Mouse (Mus musculus) MEL (cell line): ENCODE results near the gene Erc2. TPM values are rescaled to one million over a fixed set of nuclear protein-coding genes. Genes with fewer than 3 reads are reported as not detected.

Experiments
- DNase-seq: peaks from one replicate; pipeline ENCODE4 v3.0.0; 2011; ENCODE audit warnings: low read depth, low spot score
- H3K27ac ChIP-seq: 2 replicates; pipeline ENCODE4 v1.5.1; 2012; ENCODE audit warnings: low read depth, mild to moderate bottlenecking, control low read depth, low read length, moderate library complexity; ENCODE audit not compliant: control insufficient read depth
- H3K27me3 ChIP-seq, 2 experiments: fragments of 150-350 bp in 1 of 2; sonication (generic) in 1 of 2; 2 replicates each; pipeline ENCODE4 v1.6.1; 2012; ENCODE audit warnings: low read length in 2 of 2, mild to moderate bottlenecking in 2 of 2, improper control_type of control experiment in 1 of 2, moderate library complexity in 1 of 2; ENCODE audit not compliant: insufficient read depth in 2 of 2, control insufficient read depth in 1 of 2
- H3K36me3 ChIP-seq, 2 experiments: 2 replicates each; pipeline ENCODE4 v1.6.1; 2012 to 2014; ENCODE audit warnings: low read length in 2 of 2, improper control_type of control experiment in 1 of 2, inconsistent platforms in 1 of 2, mild to moderate bottlenecking in 1 of 2; ENCODE audit not compliant: insufficient read depth in 2 of 2, control insufficient read depth in 1 of 2
- H3K4me1 ChIP-seq, 2 experiments: fragments of 150-350 bp in 1 of 2; sonication (generic) in 1 of 2; 2 replicates each; pipeline ENCODE4 v1.6.1; 2012; ENCODE audit warnings: low read length in 2 of 2, improper control_type of control experiment in 1 of 2, mild to moderate bottlenecking in 1 of 2; ENCODE audit not compliant: insufficient read depth in 2 of 2, control insufficient read depth in 1 of 2
- H3K4me3 ChIP-seq, 2 experiments: fragments of 150-350 bp in 1 of 2; sonication (generic) in 1 of 2; 2 replicates each; pipeline ENCODE4 v1.5.1; 2012; ENCODE audit warnings: low read depth in 2 of 2, low read length in 2 of 2, mild to moderate bottlenecking in 2 of 2, moderate library complexity in 2 of 2, control low read depth in 1 of 2, improper control_type of control experiment in 1 of 2; ENCODE audit not compliant: control insufficient read depth in 1 of 2, insufficient read depth in 1 of 2
- H3K79me2 ChIP-seq: 2 replicates; pipeline ENCODE4 v1.6.1; 2012; ENCODE audit warnings: mild to moderate bottlenecking, low read length, moderate library complexity; ENCODE audit not compliant: control insufficient read depth, poor library complexity, insufficient read depth
- H3K9ac ChIP-seq: 2 replicates; pipeline ENCODE4 v1.6.1; 2012; ENCODE audit warnings: low read depth, mild to moderate bottlenecking, control low read depth, low read length, moderate library complexity; ENCODE audit not compliant: control insufficient read depth, poor library complexity, severe bottlenecking
- H3K9me3 ChIP-seq: fragments of 150-350 bp; sonication (generic); replicated peaks from 2 replicates; pipeline ENCODE4 v1.6.1; 2012; ENCODE audit warnings: mild to moderate bottlenecking, low read length, improper control_type of control experiment, moderate library complexity; ENCODE audit not compliant: insufficient read depth
- CHD1 ChIP-seq: IDR thresholded peaks from 2 replicates; pipeline ENCODE4 v1.6.1; 2012; ENCODE audit warnings: low read depth, mild to moderate bottlenecking, inconsistent platforms, low read length, improper control_type of control experiment
- CHD2 ChIP-seq: IDR thresholded peaks from 2 replicates; pipeline ENCODE4 v1.6.1; 2011; ENCODE audit warnings: low read length, improper control_type of control experiment
- CTCF ChIP-seq, 3 experiments: IDR thresholded peaks in 2 of 3; conservative IDR thresholded peaks in 1 of 3; 2 replicates each; pipeline ENCODE4 v1.5.1; 2011 to 2012; ENCODE audit warnings: low read length in 3 of 3, low read depth in 2 of 3, mild to moderate bottlenecking in 2 of 3, improper control_type of control experiment in 1 of 3, inconsistent platforms in 1 of 3, mixed read lengths in 1 of 3, moderate library complexity in 1 of 3; ENCODE audit not compliant: control insufficient read depth in 1 of 3, insufficient read depth in 1 of 3, poor library complexity in 1 of 3, severe bottlenecking in 1 of 3
- E2F4 ChIP-seq: IDR thresholded peaks from 2 replicates; pipeline ENCODE4 v1.6.1; 2011; ENCODE audit warnings: low read depth, low read length, improper control_type of control experiment, borderline replicate concordance
- ELF1 ChIP-seq: IDR thresholded peaks from 2 replicates; pipeline ENCODE4 v1.6.1; 2014; ENCODE audit warnings: low read depth, mild to moderate bottlenecking, inconsistent platforms, low read length, improper control_type of control experiment, moderate library complexity
- EP300 ChIP-seq, 2 experiments: IDR thresholded peaks; 2 replicates each; pipeline ENCODE4 v1.6.1; 2011; ENCODE audit warnings: improper control_type of control experiment in 2 of 2, low read length in 2 of 2, low read depth in 1 of 2, mild to moderate bottlenecking in 1 of 2
- ETS1 ChIP-seq: IDR thresholded peaks from 2 replicates; pipeline ENCODE4 v1.6.1; 2012; ENCODE audit warnings: low read depth, mild to moderate bottlenecking, inconsistent platforms, low read length, improper control_type of control experiment, moderate library complexity
- GABPA ChIP-seq: IDR thresholded peaks from 2 replicates; pipeline ENCODE4 v1.6.1; 2012; ENCODE audit warnings: low read depth, mild to moderate bottlenecking, inconsistent platforms, low read length, improper control_type of control experiment, moderate library complexity
- GATA1 ChIP-seq: IDR thresholded peaks from 2 replicates; pipeline ENCODE4 v1.6.1; 2011; ENCODE audit warnings: low read depth, low read length, improper control_type of control experiment
- HCFC1 ChIP-seq: IDR thresholded peaks from 2 replicates; pipeline ENCODE4 v1.6.1; 2012; ENCODE audit warnings: low read depth, mild to moderate bottlenecking, inconsistent platforms, low read length, improper control_type of control experiment, moderate library complexity
- JUND ChIP-seq: IDR thresholded peaks from 2 replicates; pipeline ENCODE4 v1.6.1; 2011; ENCODE audit warnings: low read depth, mild to moderate bottlenecking, improper control_type of control experiment, low read length
- MAFK ChIP-seq: IDR thresholded peaks from 2 replicates; pipeline ENCODE4 v1.6.1; 2011; ENCODE audit warnings: low read depth, mild to moderate bottlenecking, low read length, improper control_type of control experiment, borderline replicate concordance
- MAX ChIP-seq: IDR thresholded peaks from 2 replicates; pipeline ENCODE4 v1.6.1; 2011; ENCODE audit warnings: low read length, improper control_type of control experiment
- MEF2A ChIP-seq: IDR thresholded peaks from 2 replicates; pipeline ENCODE4 v1.6.1; 2014; ENCODE audit warnings: low read depth, mild to moderate bottlenecking, inconsistent platforms, low read length, improper control_type of control experiment; ENCODE audit not compliant: poor library complexity, insufficient replicate concordance, severe bottlenecking; ENCODE audit errors: extremely low read depth
- MXI1 ChIP-seq: IDR thresholded peaks from 2 replicates; pipeline ENCODE4 v1.6.1; 2011; ENCODE audit warnings: mild to moderate bottlenecking, low read depth, low read length, improper control_type of control experiment
- MYB ChIP-seq: IDR thresholded peaks from 2 replicates; pipeline ENCODE4 v1.6.1; 2011; ENCODE audit warnings: mild to moderate bottlenecking, low read depth, low read length, improper control_type of control experiment
- NELFE ChIP-seq: IDR thresholded peaks from 2 replicates; pipeline ENCODE4 v1.6.1; 2011; ENCODE audit warnings: low read depth, low read length, improper control_type of control experiment
- POLR2AphosphoS5 ChIP-seq: IDR thresholded peaks from 2 replicates; pipeline ENCODE4 v1.6.1; 2012; ENCODE audit warnings: low read depth, borderline replicate concordance, mild to moderate bottlenecking, inconsistent platforms, low read length, moderate library complexity, mixed read lengths
- RAD21 ChIP-seq: IDR thresholded peaks from 2 replicates; pipeline ENCODE4 v1.6.1; 2011; ENCODE audit warnings: mild to moderate bottlenecking, low read depth, low read length, improper control_type of control experiment
- RCOR1 ChIP-seq: IDR thresholded peaks from 2 replicates; pipeline ENCODE4 v1.6.1; 2012; ENCODE audit warnings: low read depth, mild to moderate bottlenecking, inconsistent platforms, low read length, improper control_type of control experiment
- SMC3 ChIP-seq: IDR thresholded peaks from 2 replicates; pipeline ENCODE4 v1.6.1; 2011; ENCODE audit warnings: low read depth, low read length, improper control_type of control experiment
- TBP ChIP-seq: IDR thresholded peaks from 2 replicates; pipeline ENCODE4 v1.8.0; 2011; ENCODE audit warnings: low read depth, low read length, improper control_type of control experiment
- USF1 ChIP-seq: IDR thresholded peaks from 2 replicates; pipeline ENCODE4 v1.6.1; 2014; ENCODE audit warnings: low read depth, mild to moderate bottlenecking, inconsistent platforms, low read length, improper control_type of control experiment, moderate library complexity
- ZC3H11A ChIP-seq: IDR thresholded peaks from 2 replicates; pipeline ENCODE4 v1.6.1; 2012; ENCODE audit warnings: low read depth, mild to moderate bottlenecking, inconsistent platforms, low read length, improper control_type of control experiment
- ZKSCAN1 ChIP-seq: IDR thresholded peaks from 2 replicates; pipeline ENCODE4 v1.6.1; 2012; ENCODE audit warnings: low read depth, mild to moderate bottlenecking, inconsistent platforms, low read length, improper control_type of control experiment, moderate library complexity
- ZMIZ1 ChIP-seq: IDR thresholded peaks from 2 replicates; pipeline ENCODE4 v1.6.1; 2012; ENCODE audit warnings: low read depth, mild to moderate bottlenecking, inconsistent platforms, low read length, improper control_type of control experiment, moderate library complexity
- polyA plus RNA-seq, 2 experiments: library from polyadenylated mRNA; stranded (reverse) in 1 of 2; unstranded in 1 of 2; fragments of >175 nt in 1 of 2; fragments of >200 nt in 1 of 2; gene quantifications; 2 replicates each; pipeline versions ENCODE4 v1.2.1 to v1.2.4; 2012; ENCODE audit warnings: low replicate concordance in 2 of 2, low read depth in 1 of 2; ENCODE audit not compliant: insufficient read length in 2 of 2, insufficient read depth in 1 of 2, missing spikeins in 1 of 2
- total RNA-seq: library from RNA; depleted of rRNA; stranded (reverse); fragments of 300-350 nt; gene quantifications from 2 replicates; pipeline ENCODE4 v1.2.3, GENCODE M21; 2012

Gene Erc2
- total and polyA plus RNA-seq, 3 experiments = not detected

DNA sequence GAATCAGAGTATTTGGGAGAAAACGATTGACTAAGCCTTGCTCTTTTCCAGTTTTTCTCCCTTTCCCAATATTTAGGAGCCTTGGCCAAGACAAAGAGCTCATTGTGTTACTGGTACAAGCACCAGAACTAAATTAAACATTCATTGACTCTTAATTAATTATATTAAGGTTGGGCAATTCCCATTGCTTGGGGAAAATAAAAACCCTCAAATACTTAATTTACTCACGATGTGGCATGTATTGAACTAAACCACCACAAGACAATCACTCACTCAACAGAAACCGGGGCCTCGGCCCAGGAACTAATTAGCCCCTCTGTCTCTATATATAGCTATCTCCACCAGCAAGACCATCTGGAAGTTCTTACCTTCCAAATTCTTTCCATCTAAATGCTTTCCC is 740.1 kb downstream of the Erc2 start:
- H3K36me3 ChIP-seq = no peaks in the 10 kb centered on the region
- no peaks in the 10 kb centered on the region for H3K4me1 ChIP-seq
- H3K4me3 ChIP-seq = no peak overlapping the region
- H3K9ac ChIP-seq = no peak overlapping the region
- H3K27me3 ChIP-seq = no peaks in the 10 kb centered on the region
- H3K27ac ChIP-seq = no peak overlapping the region
- no peaks in the 10 kb centered on the region for H3K79me2 ChIP-seq
- H3K9me3 ChIP-seq = no peaks in the 10 kb centered on the region
- TF ChIP-seq RAD21 = no peak
- TF ChIP-seq TBP = no peak
- no peak for TF ChIP-seq ZMIZ1
- no peak for TF ChIP-seq ZKSCAN1
- TF ChIP-seq NELFE = no peak
- TF ChIP-seq E2F4 = no peak
- TF ChIP-seq ETS1 = no peak
- TF ChIP-seq MAFK = no peak
- no peak for TF ChIP-seq JUND
- TF ChIP-seq MEF2A = no peak
- no peak for TF ChIP-seq EP300 (IDR thresholded peaks at IDR 0.05; ENCODE audit: low read depth in 1 of 2, low read length in 2 of 2)
- no peak for TF ChIP-seq GABPA
- no peak for TF ChIP-seq HCFC1
- TF ChIP-seq CHD1 = no peak
- TF ChIP-seq SMC3 = no peak
- no peak for TF ChIP-seq ELF1
- TF ChIP-seq GATA1 = no peak
- TF ChIP-seq USF1 = no peak
- TF ChIP-seq MYB = no peak
- TF ChIP-seq MAX = no peak
- no peak for DNase-seq

- Histone ChIP-seq H3K9ac (no peak overlapping the region), H3K79me2 (no peaks in the 10 kb centered on the region), H3K36me3 (no peaks in the 10 kb centered on the region), H3K4me3 (no peak overlapping the region), H3K27ac (no peak overlapping the region), H3K4me1 (no peaks in the 10 kb centered on the region), H3K9me3 (no peaks in the 10 kb centered on the region), H3K27me3 (no peaks in the 10 kb centered on the region)
- TF ChIP-seq GATA1 = no peak
- no peak for TF ChIP-seq CHD2
- no peak for TF ChIP-seq POLR2AphosphoS5
- no peak for TF ChIP-seq ZC3H11A
- TF ChIP-seq ZKSCAN1 = no peak
- TF ChIP-seq MXI1 = no peak
- no peak for TF ChIP-seq MAFK
- no peak for TF ChIP-seq RCOR1
- no peak for TF ChIP-seq CTCF (IDR thresholded peaks at IDR 0.05 in 2 of 3, conservative IDR thresholded peaks at IDR 0.05 in 1 of 3; ENCODE audit: control insufficient read depth in 1 of 3, insufficient read depth in 1 of 3, low read depth in 2 of 3, low read length in 3 of 3, poor library complexity in 1 of 3, severe bottlenecking in 1 of 3)
- TF ChIP-seq MAX = no peak
- TF ChIP-seq E2F4 = no peak
- no peak for TF ChIP-seq CHD1
- no peak for DNase-seq
These were observed 748.5 kb downstream of the Erc2 start for GRCm38 (mm10) chr14:28370713-28371112.
